Mouse (Mus musculus) forebrain, embryonic 12.5 days (tissue): Measurements from ENCODE around the gene Slc27a1. TPM values are rescaled to one million over a fixed set of nuclear protein-coding genes. Genes with fewer than 3 reads are reported as not detected.
A peak's percentile ranks its signal among the peaks of the same experiment; 100 is the strongest.

Experiments used
- ATAC-seq: fragments of 200-750 bp; cut with Nextera tagmentation; 2 replicates; pipeline ENCODE4 v1.8.0; 2017; ENCODE audit warnings: moderate TSS enrichment; ENCODE audit not compliant: low FRiP score
- H3K27ac ChIP-seq: fragments of 300-500 bp; sonication (generic); 2 replicates; pipeline ENCODE4 v1.5.1; 2016; ENCODE audit warnings: mild to moderate bottlenecking
- H3K27me3 ChIP-seq: fragments of 300-500 bp; sonication (generic); 2 replicates; pipeline ENCODE4 v1.6.1; 2016; ENCODE audit warnings: mild to moderate bottlenecking
- H3K36me3 ChIP-seq: fragments of 300-500 bp; sonication (generic); replicated peaks from 2 replicates; pipeline ENCODE4 v1.6.1; 2016; ENCODE audit warnings: mild to moderate bottlenecking
- H3K4me1 ChIP-seq: fragments of 300-500 bp; sonication (generic); 2 replicates; pipeline ENCODE4 v1.6.1; 2016
- H3K4me2 ChIP-seq: fragments of 300-500 bp; sonication (generic); 2 replicates; pipeline ENCODE4 v1.6.1; 2016; ENCODE audit warnings: mild to moderate bottlenecking, moderate library complexity
- H3K4me3 ChIP-seq: fragments of 300-500 bp; sonication (generic); replicated peaks from 2 replicates; pipeline ENCODE4 v1.5.1; 2016; ENCODE audit warnings: mild to moderate bottlenecking
- H3K9ac ChIP-seq: fragments of 300-500 bp; sonication (generic); 2 replicates; pipeline ENCODE4 v1.6.1; 2016; ENCODE audit warnings: mild to moderate bottlenecking
- H3K9me3 ChIP-seq: fragments of 300-500 bp; sonication (generic); 2 replicates; pipeline ENCODE4 v1.6.1; 2016
- WGBS: fragments of 180-500 bp; shearing (Covaris S2); methylation state at CpG from one replicate; pipeline ENCODE4 v1.1.7; 2016; 5-methylcytosine and 5-hydroxymethylcytosine counted together
- microRNA-seq: library from miRNA; unstranded; fragments of <30 nt; microRNA quantifications from one replicate; pipeline ENCODE4, GENCODE M21; 2017
- polyA plus RNA-seq: library from polyadenylated mRNA; unstranded; fragments of >200 nt; fragmentation: Nextera tagmentation; extraction: Ambion mirVana; gene quantifications from 2 replicates; pipeline ENCODE4 v1.2.1, GENCODE M21; 2016

Gene Slc27a1
- polyA plus RNA-seq, 1 experiment from 2014 or later, result 44.6 TPM

DNA sequence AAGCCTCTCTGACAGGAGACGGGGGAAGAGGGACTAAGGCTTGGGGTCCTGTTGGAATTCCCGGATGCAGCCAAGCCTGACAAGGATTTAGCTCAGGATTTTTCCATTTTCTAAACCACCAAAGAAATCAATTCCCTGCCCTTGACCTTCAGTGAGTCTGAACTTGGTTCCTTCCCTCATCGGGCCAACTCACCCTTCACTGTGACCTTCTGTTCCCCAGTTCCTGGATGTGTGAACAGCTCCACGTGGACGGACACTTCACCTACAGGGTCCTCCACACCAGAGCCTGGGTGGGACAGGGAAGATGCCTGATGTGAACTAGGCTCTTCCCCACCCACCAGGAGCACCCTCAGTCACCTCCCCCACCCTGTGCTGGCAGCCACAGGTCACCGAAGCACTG is 62.1 kb downstream of the Slc27a1 start:
- H3K27me3 ChIP-seq, result peaks cover 64% of the 10 kb centered on the region
- peaks cover 11% of the 10 kb centered on the region for H3K36me3 ChIP-seq
- no peak overlapping the region for H3K27ac ChIP-seq
- H3K4me2 ChIP-seq, result no peak overlapping the region
- H3K9me3 ChIP-seq, result peaks cover 12% of the 10 kb centered on the region
- no peak overlapping the region for H3K9ac ChIP-seq
- no peak overlapping the region for H3K4me3 ChIP-seq
- no peak for ATAC-seq
- 89% methylated on average over 6 of the region's 6 CpGs for WGBS
- peaks cover 19% of the 10 kb centered on the region for H3K4me1 ChIP-seq

DNA sequence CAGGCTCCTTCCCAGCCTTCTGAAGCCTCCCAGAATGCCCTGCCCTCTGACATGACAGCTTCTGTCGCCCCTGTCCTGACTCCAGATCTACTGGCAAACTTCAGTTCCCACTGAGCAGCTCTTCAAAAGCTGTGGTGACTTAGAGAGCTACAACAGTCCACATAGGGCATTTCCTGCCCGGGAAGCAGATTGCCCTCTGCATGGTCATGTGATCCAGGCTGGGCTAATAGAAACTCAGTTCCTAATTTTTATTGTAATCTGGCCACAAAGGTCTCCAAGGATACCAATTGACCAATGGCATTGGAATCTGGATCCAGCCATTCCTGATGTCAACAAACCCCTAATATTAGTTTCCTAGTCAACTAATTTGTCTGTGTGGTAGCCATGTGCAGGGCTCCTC is 63.2 kb downstream of the Slc27a1 start:
- peaks cover 70% of the 10 kb centered on the region for H3K27me3 ChIP-seq
- H3K36me3 ChIP-seq, result peaks cover 5% of the 10 kb centered on the region
- no peak overlapping the region for H3K9ac ChIP-seq
- peaks cover 19% of the 10 kb centered on the region for H3K4me1 ChIP-seq
- H3K4me3 ChIP-seq, result no peak overlapping the region
- no peak for ATAC-seq
- 73% methylated on average over 2 of the region's 2 CpGs for WGBS
- peaks cover 12% of the 10 kb centered on the region for H3K9me3 ChIP-seq
- no peak overlapping the region for H3K4me2 ChIP-seq
- H3K27ac ChIP-seq, result no peak overlapping the region

DNA sequence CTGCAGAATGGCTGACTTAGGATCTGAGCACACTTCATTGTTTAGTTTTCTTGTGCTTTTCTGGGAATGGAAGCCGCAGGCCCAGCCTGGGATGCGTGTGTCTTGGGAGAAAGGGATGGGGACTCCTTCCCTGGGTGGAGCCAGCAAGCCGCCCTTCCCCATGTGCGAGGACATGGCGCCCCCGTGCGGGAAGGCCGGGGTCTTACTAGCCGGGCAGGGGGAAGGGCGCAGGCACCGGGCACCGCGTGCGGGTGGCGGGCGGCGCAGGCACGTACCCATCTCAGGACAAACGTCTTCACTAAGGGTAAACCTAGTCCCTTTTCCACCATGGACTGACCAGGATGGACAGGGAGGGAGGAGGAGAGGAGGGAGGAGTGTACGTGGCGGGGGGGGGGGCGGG is 64.5 kb downstream of the Slc27a1 start:
- peaks cover 12% of the 10 kb centered on the region for H3K9me3 ChIP-seq
- no peak overlapping the region for H3K4me3 ChIP-seq
- 8% methylated on average over 19 of the region's 22 CpGs for WGBS
- no peak overlapping the region for H3K4me2 ChIP-seq
- peaks cover 5% of the 10 kb centered on the region for H3K36me3 ChIP-seq
- peaks cover 72% of the 10 kb centered on the region for H3K27me3 ChIP-seq
- no peak for ATAC-seq
- H3K4me1 ChIP-seq, result peaks cover 19% of the 10 kb centered on the region
- H3K27ac ChIP-seq, result no peak overlapping the region
- H3K9ac ChIP-seq, result no peak overlapping the region

GRCm38 (mm10) chr8:71633981-71634667 is 65.4 kb downstream of the Slc27a1 start:
- peak; percentile 45; the same call in 1 of the 2 replicates for ATAC-seq
- Histone ChIP-seq H3K27me3 (peaks cover 75% of the 10 kb centered on the region), H3K4me1 (peaks cover 13% of the 10 kb centered on the region), H3K9me3 (peaks cover 12% of the 10 kb centered on the region), H3K36me3 (peaks cover 5% of the 10 kb centered on the region), H3K9ac (no peak overlapping the region), H3K27ac (0 out of 2 replicates have a peak overlapping the region, but pooled peaks have one; percentile 9), H3K4me3 (peak overlapping the region; percentile 13), H3K4me2 (peak overlapping the region; percentile 41)
- WGBS, result 2% methylated on average over 26 of the region's 26 CpGs

Small RNA genes lying within 50 kb of the gene (microRNA-seq; reads per million reads assigned to microRNA genes)
- 0.73 reads per million for gene Mir6769b

Other genes starting within 250 kb of the Slc27a1 start
- 76.7 and 77.1 TPM in 2 replicates for gene Use1, start 202.0 kb upstream of the Slc27a1 start, polyA plus RNA-seq
- 3.2 and 4.4 TPM in 2 replicates for gene Ocel1, start 197.6 kb upstream of the Slc27a1 start, polyA plus RNA-seq
- gene Nr2f6, start 186.9 kb upstream of the Slc27a1 start, polyA plus RNA-seq, result 31.5 and 35.3 TPM in 2 replicates
- 3.2 and 4.6 TPM in 2 replicates for gene Ushbp1, start 173.1 kb upstream of the Slc27a1 start, polyA plus RNA-seq
- 89.4 and 110 TPM in 2 replicates for gene Babam1, start 172.0 kb upstream of the Slc27a1 start, polyA plus RNA-seq
- gene Ankle1, start 162.9 kb upstream of the Slc27a1 start, polyA plus RNA-seq, result 34.2 and 38.0 TPM in 2 replicates
- gene Abhd8, start 105.2 kb upstream of the Slc27a1 start, polyA plus RNA-seq, result 99.3 and 99.8 TPM in 2 replicates
- gene Mrpl34, start 103.9 kb upstream of the Slc27a1 start, polyA plus RNA-seq, result 207 and 219 TPM in 2 replicates
- 146 and 155 TPM in 2 replicates for gene Dda1, start 99.7 kb upstream of the Slc27a1 start, polyA plus RNA-seq
- 11.1 and 13.4 TPM in 2 replicates for gene Ano8, start 82.9 kb upstream of the Slc27a1 start, polyA plus RNA-seq
- 12.6 and 15.1 TPM in 2 replicates for gene Gtpbp3, start 80.8 kb upstream of the Slc27a1 start, polyA plus RNA-seq
- gene Plvap, start 57.1 kb upstream of the Slc27a1 start, polyA plus RNA-seq, result 27.6 and 30.2 TPM in 2 replicates
- gene Ccdc194, start 43.2 kb upstream of the Slc27a1 start, polyA plus RNA-seq, result 0.20 and 0.21 TPM in 2 replicates
- 8.4 and 8.5 TPM in 2 replicates for gene Bst2, start 31.4 kb upstream of the Slc27a1 start, polyA plus RNA-seq
- gene Mvb12a, start 26.0 kb upstream of the Slc27a1 start, polyA plus RNA-seq, result 48.1 and 52.1 TPM in 2 replicates
- 0.19 TPM in 1 of 2 replicates, not detected in the other for gene Tmem221, start 10.0 kb upstream of the Slc27a1 start, polyA plus RNA-seq
- gene Nxnl1, start 2.3 kb upstream of the Slc27a1 start, polyA plus RNA-seq, result not detected in 2 replicates
- gene Pgls, start 23.3 kb downstream of the Slc27a1 start, polyA plus RNA-seq, result 199 and 208 TPM in 2 replicates
- 4.3 and 5.6 TPM in 2 replicates for gene Fam129c, start 28.8 kb downstream of the Slc27a1 start, polyA plus RNA-seq
- 42.7 TPM in 2 replicates for gene Colgalt1, start 42.1 kb downstream of the Slc27a1 start, polyA plus RNA-seq
- gene Unc13a, start 102.9 kb downstream of the Slc27a1 start, polyA plus RNA-seq, result 13.7 and 16.0 TPM in 2 replicates
- 2.5 and 2.9 TPM in 2 replicates for gene Jak3, start 107.4 kb downstream of the Slc27a1 start, polyA plus RNA-seq
- gene Insl3, start 120.3 kb downstream of the Slc27a1 start, polyA plus RNA-seq, result not detected in 2 replicates
- gene B3gnt3, start 132.9 kb downstream of the Slc27a1 start, polyA plus RNA-seq, result 0.36 and 0.72 TPM in 2 replicates
- gene Fcho1, start 156.8 kb downstream of the Slc27a1 start, polyA plus RNA-seq, result 38.4 and 38.9 TPM in 2 replicates